Mouse (Mus musculus) gastrocnemius, postnatal 10 days (tissue): ENCODE measurements around the gene Cdkn2aipnl. TPM values are rescaled to one million over a fixed set of nuclear protein-coding genes. Genes with fewer than 3 reads are reported as not detected.

Source experiments
- DNase-seq: peaks from one replicate; pipeline ENCODE4 v3.0.0; 2021; ENCODE audit warnings: mixed read lengths
- total RNA-seq, 2 experiments: library from RNA; stranded (reverse); gene quantifications; 2 replicates each; pipeline ENCODE4 v1.2.3; 2021

The Cdkn2aipnl gene
- total RNA-seq, 2 experiments from 2014 or later = 15.7 to 18.4 TPM

GRCm38 (mm10) chr11:51946144-51946543, 21.3 kb upstream of the Cdkn2aipnl start:
- no peak for DNase-seq

- DNase-seq = no peak
Observed at GRCm38 (mm10) chr11:51949155-51949840, 18.2 kb upstream of the Cdkn2aipnl start.

- DNase-seq = no peak
Observed at GRCm38 (mm10) chr11:51949919-51950318, 17.5 kb upstream of the Cdkn2aipnl start.

GRCm38 (mm10) chr11:51951861-51952420, 15.5 kb upstream of the Cdkn2aipnl start:
- no peak for DNase-seq

GRCm38 (mm10) chr11:51956112-51956511, 11.3 kb upstream of the Cdkn2aipnl start:
- no peak for DNase-seq

GRCm38 (mm10) chr11:51957760-51958159, 9.7 kb upstream of the Cdkn2aipnl start:
- no peak for DNase-seq

- DNase-seq = no peak
Observed at GRCm38 (mm10) chr11:51959511-51959910, 8.0 kb upstream of the Cdkn2aipnl start.

GRCm38 (mm10) chr11:51960061-51960460, 7.4 kb upstream of the Cdkn2aipnl start:
- no peak for DNase-seq

GRCm38 (mm10) chr11:51960967-51961471, 6.4 kb upstream of the Cdkn2aipnl start:
- peak; percentile 25 for DNase-seq

- no peak for DNase-seq
Observed at GRCm38 (mm10) chr11:51961761-51962160, 5.7 kb upstream of the Cdkn2aipnl start.

GRCm38 (mm10) chr11:51962277-51962676, 5.2 kb upstream of the Cdkn2aipnl start:
- DNase-seq = no peak

GRCm38 (mm10) chr11:51966651-51967050, 810 bp upstream of the Cdkn2aipnl start:
- DNase-seq = no peak

GRCm38 (mm10) chr11:51968896-51969295, 1.4 kb downstream of the Cdkn2aipnl start:
- DNase-seq = no peak

GRCm38 (mm10) chr11:51969511-51969910, 2.0 kb downstream of the Cdkn2aipnl start:
- no peak for DNase-seq

GRCm38 (mm10) chr11:51971644-51972043, 4.2 kb downstream of the Cdkn2aipnl start:
- no peak for DNase-seq

- DNase-seq = peak; percentile 72
Observed at GRCm38 (mm10) chr11:51999611-52000289, 32.3 kb downstream of the Cdkn2aipnl start.

GRCm38 (mm10) chr11:52000290-52000962, 33.0 kb downstream of the Cdkn2aipnl start, which contains the start of gene Ube2b:
Gene Ube2b, minus strand, starts transcription at chr11:52000762.
- peak; percentile 96 for DNase-seq

GRCm38 (mm10) chr11:52001341-52001740, 33.9 kb downstream of the Cdkn2aipnl start:
- no peak for DNase-seq

GRCm38 (mm10) chr11:52001861-52002260, 34.4 kb downstream of the Cdkn2aipnl start:
- DNase-seq = no peak

- no peak for DNase-seq
Observed at GRCm38 (mm10) chr11:52002842-52003504, 35.5 kb downstream of the Cdkn2aipnl start.

- no peak for DNase-seq
Observed at GRCm38 (mm10) chr11:52003505-52003771, 36.0 kb downstream of the Cdkn2aipnl start.
